Mouse (Mus musculus) stomach, postnatal 0 days (tissue): Measurements from ENCODE around the gene Ormdl3.

ENCODE experiments used
- CTCF ChIP-seq: IDR thresholded peaks from 2 replicates; pipeline ENCODE4 v1.5.1; 2016; ENCODE audit warnings: antibody characterized with exemption, low read depth, mild to moderate bottlenecking, moderate library complexity
- EP300 ChIP-seq: optimal IDR thresholded peaks from 2 replicates; pipeline ENCODE3; 2016; ENCODE audit warnings: antibody characterized with exemption

- TF ChIP-seq CTCF (no peak), EP300 (no peak)
Observed at GRCm38 (mm10) chr11:98584146-98584545, 3.0 kb downstream of the Ormdl3 start.
